Mouse (Mus musculus) kidney, postnatal 4 days (tissue): ENCODE data around the gene Olfr222.

Source experiments
- DNase-seq, 2 experiments: peaks; one replicate each; pipeline ENCODE4 v3.0.0; 2021; ENCODE audit warnings: mixed read lengths in 2 of 2

Olfr222 gene

GRCm38 (mm10) chr11:59540123-59540522, 35.9 kb downstream of the Olfr222 start:
- no peak for DNase-seq

GRCm38 (mm10) chr11:59538387-59538786, 37.6 kb downstream of the Olfr222 start:
- peak; percentile 78 to 82 for DNase-seq

GRCm38 (mm10) chr11:59537218-59538130, 38.6 kb downstream of the Olfr222 start:
- DNase-seq: peak; percentile 73 to 74

- DNase-seq: no peak
Measured at GRCm38 (mm10) chr11:59531562-59531961, 44.5 kb downstream of the Olfr222 start.

- DNase-seq: peak in 1 of 2 experiments; percentile 33
Measured at GRCm38 (mm10) chr11:59530870-59531535, 45.0 kb downstream of the Olfr222 start.

- no peak for DNase-seq
Measured at GRCm38 (mm10) chr11:59530221-59530620, 45.8 kb downstream of the Olfr222 start.

GRCm38 (mm10) chr11:59526472-59527080, 49.5 kb downstream of the Olfr222 start, which contains the start of gene Zkscan17:
Gene Zkscan17 (minus strand): TSS chr11:59526751.
- peak; percentile 59 to 76 for DNase-seq

GRCm38 (mm10) chr11:59525237-59525636, 50.8 kb downstream of the Olfr222 start:
- peak; percentile 81 to 88 for DNase-seq

- DNase-seq: no peak
Measured at GRCm38 (mm10) chr11:59524150-59524549, 51.9 kb downstream of the Olfr222 start.
